Mouse (Mus musculus) embryonic fibroblast, embryonic 13.5 days (primary cell): ENCODE data around the gene Brd3.

Experiments used
- CTCF ChIP-seq: IDR thresholded peaks from 2 replicates; pipeline ENCODE4 v1.5.1; 2011; ENCODE audit warnings: mild to moderate bottlenecking, control low read depth, low read length, moderate library complexity, borderline replicate concordance; ENCODE audit not compliant: insufficient read depth
- POLR2A ChIP-seq: IDR thresholded peaks from 2 replicates; pipeline ENCODE4 v1.6.1; 2011; ENCODE audit warnings: low read depth, mild to moderate bottlenecking, control low read depth, low read length, moderate library complexity

DNA sequence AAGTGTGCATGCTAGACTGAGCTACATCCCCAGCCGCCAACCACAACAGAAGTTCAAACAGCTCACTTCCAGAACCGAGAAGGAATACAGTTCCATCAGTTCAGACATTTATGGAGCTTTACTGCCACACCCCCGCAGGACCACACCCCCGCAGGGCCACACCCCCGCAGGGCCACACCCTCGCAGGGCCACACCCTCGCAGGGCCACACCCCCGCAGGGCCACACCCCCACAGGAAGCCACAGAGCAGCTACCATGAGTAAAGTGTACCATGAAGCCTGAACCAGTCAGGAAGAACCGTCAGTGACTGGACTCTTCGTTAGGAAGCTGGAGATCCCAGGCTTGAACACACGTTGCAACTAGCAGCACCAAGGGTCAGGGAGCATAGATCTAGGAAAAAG is 69.2 kb downstream of the Brd3 start:
- TF ChIP-seq CTCF (no peak), POLR2A (no peak)
